Mouse (Mus musculus) liver, embryonic 14.5 days (tissue): ENCODE results near the gene Afdn. TPM values are rescaled to one million over a fixed set of nuclear protein-coding genes. Genes with fewer than 3 reads are reported as not detected.

ENCODE experiments used
- ATAC-seq: fragments of 200-750 bp; cut with Nextera tagmentation; 2 replicates; pipeline ENCODE4 v1.8.0; 2017; ENCODE audit warnings: moderate number of reproducible peaks, mild to moderate bottlenecking, moderate library complexity; ENCODE audit not compliant: insufficient read depth
- DNase-seq, 3 experiments: peaks; one replicate each; pipeline ENCODE4 v3.0.0-alpha.2; 2012 to 2013; ENCODE audit warnings: low read depth in 3 of 3, low spot score in 3 of 3
- H3K27ac ChIP-seq: fragments of 300-500 bp; sonication (generic); 2 replicates; pipeline ENCODE4 v1.5.1; 2014; ENCODE audit warnings: moderate library complexity, mild to moderate bottlenecking, control low read depth, inconsistent platforms
- H3K27me3 ChIP-seq: fragments of 300-500 bp; sonication (generic); 2 replicates; pipeline ENCODE4 v1.6.1; 2014; ENCODE audit warnings: mild to moderate bottlenecking, low read length, moderate library complexity; ENCODE audit not compliant: control insufficient read depth, insufficient read depth
- H3K36me3 ChIP-seq: fragments of 300-500 bp; sonication (generic); replicated peaks from 2 replicates; pipeline ENCODE4 v1.6.1; 2014; ENCODE audit warnings: low read depth; ENCODE audit not compliant: control insufficient read depth, insufficient read depth
- H3K4me1 ChIP-seq, 2 experiments: fragments of 200-500 bp in 1 of 2; fragments of 300-500 bp in 1 of 2; sonication (generic) in 1 of 2; replicated peaks; 2 replicates each; pipeline ENCODE4 v1.6.1; 2012 to 2014; ENCODE audit warnings: antibody characterized with exemption in 1 of 2, inconsistent platforms in 1 of 2, low read length in 1 of 2; ENCODE audit not compliant: control insufficient read depth in 2 of 2, insufficient read depth in 2 of 2
- H3K4me2 ChIP-seq: fragments of 300-500 bp; sonication (generic); 2 replicates; pipeline ENCODE4 v1.6.1; 2014; ENCODE audit warnings: low read depth, mild to moderate bottlenecking, control low read depth, moderate library complexity
- H3K4me3 ChIP-seq, 2 experiments: fragments of 200-500 bp in 1 of 2; fragments of 300-500 bp in 1 of 2; sonication (generic) in 1 of 2; 2 replicates each; pipeline ENCODE4 v1.5.1; 2012 to 2014; ENCODE audit warnings: low read depth in 2 of 2, low read length in 2 of 2, mild to moderate bottlenecking in 2 of 2, control low read depth in 1 of 2, inconsistent platforms in 1 of 2, moderate library complexity in 1 of 2; ENCODE audit not compliant: insufficient read depth in 1 of 2
- H3K9ac ChIP-seq: fragments of 300-500 bp; sonication (generic); replicated peaks from 2 replicates; pipeline ENCODE4 v1.6.1; 2014; ENCODE audit warnings: mild to moderate bottlenecking, control low read depth, moderate library complexity
- H3K9me3 ChIP-seq: fragments of 300-500 bp; sonication (generic); 2 replicates; pipeline ENCODE4 v1.6.1; 2016; ENCODE audit warnings: low read length, mixed read lengths; ENCODE audit not compliant: control insufficient read depth
- CTCF ChIP-seq: IDR thresholded peaks from 2 replicates; pipeline ENCODE4 v1.5.1; 2016; ENCODE audit warnings: antibody characterized with exemption, low read depth, control low read depth
- EP300 ChIP-seq: IDR thresholded peaks from 2 replicates; pipeline ENCODE4 v1.6.1; 2016; ENCODE audit warnings: antibody characterized with exemption, low read depth
- WGBS: fragments of 180-500 bp; shearing (Covaris S2); extraction: QIAGEN DNeasy Blood & Tissue Kit; methylation state at CpG from one replicate; pipeline ENCODE4 v1.1.7; 2014; ENCODE audit not compliant: insufficient replicate concordance; 5-methylcytosine and 5-hydroxymethylcytosine counted together
- polyA plus RNA-seq, 2 experiments: library from polyadenylated mRNA; depleted of rRNA in 1 of 2; stranded (reverse) in 1 of 2; unstranded in 1 of 2; fragments of >200 nt; fragmentation: Nextera tagmentation in 1 of 2; extraction: Ambion mirVana in 1 of 2; gene quantifications; 2 replicates each; pipeline versions ENCODE4 v1.2.1 to v1.2.3; 2012 to 2014

The Afdn gene
- polyA plus RNA-seq, 2 experiments: 6.4 to 7.1 TPM

DNA sequence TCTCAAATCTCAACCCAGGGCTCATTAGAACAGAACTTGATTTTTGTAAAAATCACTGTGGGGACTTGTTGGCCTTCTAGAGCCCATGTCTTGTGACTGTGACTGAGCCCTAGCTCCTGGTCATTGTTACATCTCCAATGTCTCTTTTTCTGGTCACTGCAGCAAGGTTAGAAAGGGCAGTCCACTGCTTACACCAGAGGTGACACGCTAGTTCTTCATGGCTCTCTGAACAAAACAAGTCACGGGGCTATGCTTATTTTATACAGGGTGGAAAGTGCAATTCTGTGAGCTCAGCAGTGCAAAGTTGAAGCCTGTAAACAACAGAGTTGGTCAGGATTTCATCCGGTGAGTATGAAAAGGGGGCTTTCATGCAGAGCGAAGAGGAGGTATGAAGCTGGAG is 6.4 kb upstream of the Afdn start:
- 63% methylated on average over 4 of the region's 4 CpGs for WGBS
- Histone ChIP-seq H3K36me3 (no peaks in the 10 kb centered on the region), H3K27ac (no peak overlapping the region), H3K4me3 (no peak overlapping the region), H3K4me2 (no peak overlapping the region), H3K9me3 (no peaks in the 10 kb centered on the region), H3K27me3 (peaks cover 7% of the 10 kb centered on the region), H3K4me1 (no peaks in the 10 kb centered on the region), H3K9ac (no peak overlapping the region)
- ATAC-seq (no peak), DNase-seq (no peak)
- TF ChIP-seq EP300: no peak

DNA sequence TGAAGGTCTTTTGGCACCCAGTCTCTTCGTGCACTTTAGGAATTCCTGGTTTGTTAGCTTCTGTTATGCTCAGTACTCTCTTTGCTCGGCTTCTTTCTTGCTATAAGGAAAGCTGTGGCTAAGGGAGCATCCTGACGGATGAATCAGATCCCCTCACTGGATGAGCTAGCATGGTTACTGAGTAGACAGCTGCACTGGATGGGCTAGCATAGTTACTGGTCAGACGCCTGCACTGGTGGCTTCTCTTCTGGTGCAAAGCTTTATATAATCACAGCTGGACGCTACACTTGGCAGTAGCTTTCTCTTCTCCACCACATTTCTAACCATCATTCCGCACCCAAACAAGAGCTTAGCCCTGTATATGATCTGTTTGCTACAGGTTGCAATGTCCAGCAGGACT is 5.4 kb upstream of the Afdn start:
- H3K27me3 ChIP-seq: peaks cover 18% of the 10 kb centered on the region
- no peaks in the 10 kb centered on the region for H3K9me3 ChIP-seq
- H3K9ac ChIP-seq: no peak overlapping the region
- DNase-seq (no peak), ATAC-seq (no peak)
- H3K4me3 ChIP-seq: no peak overlapping the region
- H3K36me3 ChIP-seq: no peaks in the 10 kb centered on the region
- no peaks in the 10 kb centered on the region; a peak in 1 of 4 replicates for H3K4me1 ChIP-seq
- WGBS: 50% methylated on average over 6 of the region's 6 CpGs
- H3K27ac ChIP-seq: no peak overlapping the region
- no peak overlapping the region for H3K4me2 ChIP-seq
- no peak for TF ChIP-seq EP300
- TF ChIP-seq CTCF: no peak

DNA sequence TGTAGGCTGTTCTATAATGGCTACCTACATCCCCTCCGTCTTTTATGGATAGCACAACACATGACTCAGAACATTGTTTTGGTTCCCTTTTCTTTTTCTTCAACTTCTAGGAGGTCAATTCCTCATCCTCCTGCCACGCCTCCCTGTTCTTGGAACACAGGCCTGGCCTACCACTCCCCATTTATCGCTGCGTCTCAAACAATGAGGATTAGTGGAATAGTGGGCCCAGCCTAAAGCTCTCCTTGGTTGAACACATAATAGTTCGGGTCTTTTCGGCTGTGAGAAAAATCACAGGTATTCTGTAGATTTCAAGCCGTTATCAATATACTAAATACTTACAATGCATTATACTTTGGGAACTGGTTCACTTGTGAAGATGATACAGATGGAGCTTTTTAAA is 1.8 kb upstream of the Afdn start:
- ATAC-seq (no peak), DNase-seq (no peak)
- WGBS: 65% methylated on average over 7 of the region's 7 CpGs
- H3K9ac ChIP-seq: no peak overlapping the region
- TF ChIP-seq EP300 (no peak), CTCF (no peak)
- no peaks in the 10 kb centered on the region; a peak in 1 of 4 replicates for H3K4me1 ChIP-seq
- H3K9me3 ChIP-seq: no peaks in the 10 kb centered on the region
- H3K36me3 ChIP-seq: no peaks in the 10 kb centered on the region
- no peak overlapping the region for H3K27ac ChIP-seq
- H3K4me2 ChIP-seq: no peak overlapping the region
- no peak overlapping the region for H3K4me3 ChIP-seq
- H3K27me3 ChIP-seq: peaks cover 45% of the 10 kb centered on the region

DNA sequence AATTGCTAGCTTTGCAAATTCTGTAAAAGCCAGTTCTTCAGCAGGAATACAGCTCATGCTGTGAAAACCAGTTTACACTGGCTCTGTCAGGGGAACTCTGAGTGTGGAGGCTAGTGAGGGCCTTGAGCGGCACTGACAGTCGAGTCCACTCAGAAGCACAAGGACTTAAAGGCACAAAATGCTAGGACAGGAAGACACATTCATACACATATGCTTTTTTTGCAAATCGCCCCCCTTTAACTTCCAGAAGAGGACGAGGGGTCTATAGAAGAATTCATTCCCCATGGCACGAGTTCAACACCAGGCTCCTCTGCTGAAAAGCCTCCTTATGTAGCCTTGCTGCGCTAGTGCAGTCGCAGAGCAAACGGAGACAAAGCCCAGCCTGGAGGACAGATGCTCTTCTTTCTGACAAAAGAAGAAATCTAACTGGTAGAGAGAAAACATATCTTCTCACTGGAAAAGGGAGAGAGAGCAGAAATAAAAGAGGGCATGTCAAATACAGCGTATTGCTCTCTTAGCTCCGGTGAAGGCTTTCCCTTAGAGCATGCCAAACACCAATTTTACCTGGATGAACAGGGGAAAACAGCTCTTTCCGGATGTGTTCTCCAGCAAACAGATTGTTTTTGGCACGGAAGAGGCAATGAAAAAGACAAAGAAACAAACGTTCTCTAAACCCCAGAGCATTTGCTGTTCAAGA is 1.0 kb upstream of the Afdn start:
- Histone ChIP-seq H3K27ac (no peak overlapping the region), H3K36me3 (no peaks in the 10 kb centered on the region), H3K9me3 (no peaks in the 10 kb centered on the region), H3K4me3 (peak overlapping the region; percentile 55 to 68), H3K4me1 (no peaks in the 10 kb centered on the region; a peak in 1 of 4 replicates), H3K4me2 (peak overlapping the region; percentile 55), H3K9ac (no peak overlapping the region), H3K27me3 (peaks cover 45% of the 10 kb centered on the region)
- ATAC-seq: no peak
- TF ChIP-seq EP300: no peak
- TF ChIP-seq CTCF: no peak
- WGBS: 21% methylated on average over 13 of the region's 13 CpGs
- no peak for DNase-seq

DNA sequence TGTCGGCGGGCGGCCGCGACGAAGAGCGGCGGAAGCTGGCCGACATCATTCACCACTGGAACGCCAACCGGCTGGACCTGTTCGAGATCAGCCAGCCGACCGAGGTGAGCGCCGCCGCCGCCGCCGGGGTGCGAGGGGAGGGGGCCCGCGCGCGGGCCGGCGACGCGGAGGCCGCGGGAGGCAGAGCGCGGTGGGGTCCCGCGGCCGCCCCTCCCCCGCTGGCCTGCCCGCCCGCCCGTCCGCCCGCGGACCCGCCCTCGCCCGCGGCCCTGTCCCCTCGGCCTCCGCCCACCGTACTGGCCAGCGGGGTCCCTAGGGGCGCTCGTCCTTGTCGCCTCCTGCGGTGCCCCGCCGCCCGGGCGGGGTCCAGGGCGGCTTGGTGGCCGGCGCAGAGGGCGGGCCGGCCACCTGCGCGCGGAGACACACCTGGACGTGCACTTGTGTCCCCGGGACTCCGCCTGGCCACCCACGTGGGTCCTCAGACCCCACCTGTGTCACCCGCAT is 388 bp downstream of the Afdn start:
- TF ChIP-seq EP300: no peak
- TF ChIP-seq CTCF: no peak
- Histone ChIP-seq H3K4me2 (peak overlapping the region; percentile 55), H3K4me3 (peak overlapping the region; percentile 51 to 55), H3K36me3 (no peaks in the 10 kb centered on the region), H3K27me3 (peaks cover 45% of the 10 kb centered on the region), H3K9me3 (no peaks in the 10 kb centered on the region), H3K27ac (no peak overlapping the region), H3K9ac (no peak overlapping the region), H3K4me1 (no peaks in the 10 kb centered on the region; a peak in 1 of 4 replicates)
- DNase-seq: no peak
- peak; percentile 16; the same call in 1 of the 2 replicates for ATAC-seq
- WGBS: 0% methylated on average over 29 of the region's 72 CpGs
